Mouse (Mus musculus) G1E (cell line): ENCODE measurements around the gene Snw1. TPM values are rescaled to one million over a fixed set of nuclear protein-coding genes. Genes with fewer than 3 reads are reported as not detected.

Experiments
- ATAC-seq: 2 replicates; pipeline ENCODE4 v1.8.0; 2016; ENCODE audit warnings: mild to moderate bottlenecking; ENCODE audit not compliant: insufficient number of reproducible peaks, poor library complexity, low FRiP score, severe bottlenecking; ENCODE audit errors: extremely low read depth
- DNase-seq: peaks from one replicate; pipeline ENCODE4 v3.0.0; 2012; ENCODE audit warnings: low spot score
- H3K27me3 ChIP-seq: 2 replicates; pipeline ENCODE4 v1.6.1; 2012; ENCODE audit warnings: mild to moderate bottlenecking, low read length, inconsistent platforms; ENCODE audit not compliant: insufficient read depth
- H3K36me3 ChIP-seq: replicated peaks from 2 replicates; pipeline ENCODE3; 2012; ENCODE audit warnings: mild to moderate bottlenecking, inconsistent platforms
- H3K4me1 ChIP-seq: 2 replicates; pipeline ENCODE4 v1.6.1; 2012; ENCODE audit warnings: low read depth, low read length, inconsistent platforms, mixed read lengths; ENCODE audit not compliant: insufficient read depth
- H3K4me3 ChIP-seq: 2 replicates; pipeline ENCODE4 v1.5.1; 2012; ENCODE audit warnings: low read depth, mild to moderate bottlenecking, inconsistent platforms, low read length, moderate library complexity, mixed read lengths
- H3K9me3 ChIP-seq: replicated peaks from 2 replicates; pipeline ENCODE4 v1.6.1; 2012; ENCODE audit warnings: inconsistent platforms
- CTCF ChIP-seq: IDR thresholded peaks from 2 replicates; pipeline ENCODE4 v1.5.1; 2012; ENCODE audit warnings: low read depth, low read length, inconsistent platforms, mixed read lengths
- GATA1 ChIP-seq: IDR thresholded peaks from 2 replicates; pipeline ENCODE4 v1.6.1; 2012; ENCODE audit warnings: borderline replicate concordance, low read length, inconsistent platforms, mixed read lengths
- GATA2 ChIP-seq: IDR thresholded peaks from 2 replicates; pipeline ENCODE4 v1.6.1; 2012; ENCODE audit warnings: low read depth, low read length, inconsistent platforms, borderline replicate concordance
- POLR2AphosphoS5 ChIP-seq: IDR thresholded peaks from 2 replicates; pipeline ENCODE4 v1.6.1; 2012; ENCODE audit warnings: low read depth, low read length, inconsistent platforms; ENCODE audit not compliant: insufficient replicate concordance
- TAL1 ChIP-seq: conservative IDR thresholded peaks from 2 replicates; pipeline ENCODE4 v1.6.1; 2012; ENCODE audit warnings: low read depth, low read length, inconsistent platforms, mixed read lengths
- polyA plus RNA-seq: library from polyadenylated mRNA; stranded (reverse); fragments of >175 nt; gene quantifications from 2 replicates; pipeline ENCODE4 v1.2.3, GENCODE M21; 2012
- total RNA-seq, 2 experiments: library from RNA; stranded (forward) in 1 of 2; stranded (reverse) in 1 of 2; fragments of 200-1000 nt in 1 of 2; fragments of >200 nt in 1 of 2; fragmentation: Nextera tagmentation in 1 of 2; gene quantifications; 2 replicates each; pipeline ENCODE4 v1.2.3; 2014 to 2017

Gene Snw1
- total and polyA plus RNA-seq, 3 experiments, result 29.8 to 244 (median 150) TPM

DNA sequence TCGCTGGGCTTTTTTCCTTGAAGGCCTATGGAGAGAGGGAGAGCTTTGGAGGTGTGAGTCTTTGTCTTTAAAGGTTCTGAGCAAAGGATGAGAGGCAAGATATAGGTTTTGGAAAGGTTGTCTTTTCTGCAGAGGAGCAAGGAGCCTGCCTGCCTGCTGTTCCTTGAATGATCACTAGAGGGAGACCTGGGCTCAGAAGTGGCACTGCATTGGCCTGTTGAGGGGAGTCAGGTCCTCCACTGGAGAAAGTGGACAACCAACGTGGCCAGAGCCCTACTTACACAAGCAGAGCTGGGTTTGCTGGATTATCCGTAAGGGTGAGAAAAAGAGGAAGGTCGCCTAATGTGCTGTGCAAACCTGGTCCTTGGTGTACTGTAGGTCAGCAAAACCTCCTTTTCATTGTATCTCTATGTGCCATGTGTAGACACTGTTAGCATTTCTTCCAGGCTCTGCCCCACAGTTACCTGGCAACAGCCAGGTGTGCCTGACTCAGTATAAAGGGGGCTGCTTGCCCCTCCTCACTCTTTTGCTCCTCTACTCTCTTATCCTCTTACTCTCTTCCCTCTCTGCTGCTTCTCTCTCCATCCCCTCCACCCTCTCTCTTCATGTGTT lies 58.8 kb downstream of the Snw1 start:
- TF ChIP-seq GATA2 (no peak), CTCF (peak; percentile 100)
- Histone ChIP-seq H3K27me3 (peaks cover 12% of the 10 kb centered on the region), H3K4me1 (peaks cover 70% of the 10 kb centered on the region), H3K36me3 (peaks cover 2% of the 10 kb centered on the region), H3K4me3 (no peak overlapping the region), H3K9me3 (peaks cover 7% of the 10 kb centered on the region)
- ATAC-seq (peak; percentile 67), DNase-seq (peak; percentile 61)

- H3K9me3 ChIP-seq, result no peaks in the 10 kb centered on the region
- TF ChIP-seq CTCF (no peak), TAL1 (no peak), GATA1 (no peak), POLR2AphosphoS5 (no peak), GATA2 (no peak)
- peaks cover 71% of the 10 kb centered on the region for H3K4me1 ChIP-seq
- DNase-seq, result peak; percentile 32
- ATAC-seq, result no peak
- no peaks in the 10 kb centered on the region for H3K36me3 ChIP-seq
- peak overlapping the region; percentile 31; the same call in 1 of the 2 replicates for H3K4me3 ChIP-seq
- H3K27me3 ChIP-seq, result peaks cover 22% of the 10 kb centered on the region
These were observed 61.1 kb downstream of the Snw1 start for GRCm38 (mm10) chr12:87410999-87411398.

DNA sequence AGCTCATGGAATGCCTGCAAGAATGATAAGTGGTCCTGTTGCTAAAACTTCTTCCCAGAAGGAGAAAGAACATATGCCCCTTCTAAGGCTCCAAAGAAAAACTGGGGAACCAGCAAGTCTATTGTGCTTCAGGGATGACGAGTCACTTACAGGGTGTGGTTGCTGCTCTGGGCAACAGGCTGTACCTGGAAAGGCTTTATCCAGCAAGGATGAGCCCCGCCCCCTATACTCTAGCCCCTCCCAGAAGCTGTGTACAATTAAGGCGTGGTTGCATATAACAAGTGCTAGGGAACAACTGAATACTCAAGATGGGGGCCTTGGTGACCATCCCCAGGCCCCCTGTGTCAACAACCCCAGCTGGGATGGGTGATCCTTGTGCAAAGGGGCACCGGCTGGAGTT lies 63.0 kb downstream of the Snw1 start:
- TF ChIP-seq GATA1, result no peak
- TF ChIP-seq GATA2, result no peak
- no peak for TF ChIP-seq TAL1
- TF ChIP-seq POLR2AphosphoS5, result no peak
- TF ChIP-seq CTCF, result no peak
- Histone ChIP-seq H3K4me1 (peaks cover 53% of the 10 kb centered on the region), H3K9me3 (no peaks in the 10 kb centered on the region), H3K36me3 (no peaks in the 10 kb centered on the region), H3K27me3 (peaks cover 31% of the 10 kb centered on the region), H3K4me3 (no peak overlapping the region)
- no peak for ATAC-seq
- DNase-seq, result no peak

GRCm38 (mm10) chr12:87407869-87408605 lies 64.0 kb downstream of the Snw1 start:
- H3K27me3 ChIP-seq, result peaks cover 40% of the 10 kb centered on the region
- ATAC-seq (no peak), DNase-seq (no peak)
- peaks cover 45% of the 10 kb centered on the region for H3K4me1 ChIP-seq
- H3K9me3 ChIP-seq, result no peaks in the 10 kb centered on the region
- no peak overlapping the region for H3K4me3 ChIP-seq
- TF ChIP-seq GATA1, result no peak
- no peak for TF ChIP-seq POLR2AphosphoS5
- TF ChIP-seq GATA2, result no peak
- TF ChIP-seq CTCF, result no peak
- no peaks in the 10 kb centered on the region for H3K36me3 ChIP-seq

- Histone ChIP-seq H3K9me3 (no peaks in the 10 kb centered on the region), H3K27me3 (peaks cover 44% of the 10 kb centered on the region), H3K4me3 (no peak overlapping the region), H3K4me1 (peaks cover 26% of the 10 kb centered on the region), H3K36me3 (no peaks in the 10 kb centered on the region)
- no peak for DNase-seq
- TF ChIP-seq TAL1 (no peak), GATA1 (no peak), POLR2AphosphoS5 (no peak), CTCF (no peak), GATA2 (no peak)
- no peak for ATAC-seq
These were observed 66.4 kb downstream of the Snw1 start for GRCm38 (mm10) chr12:87405721-87406120.

- H3K4me1 ChIP-seq, result peaks cover 21% of the 10 kb centered on the region
- DNase-seq (no peak), ATAC-seq (no peak)
- H3K36me3 ChIP-seq, result no peaks in the 10 kb centered on the region
- no peaks in the 10 kb centered on the region for H3K9me3 ChIP-seq
- H3K27me3 ChIP-seq, result peaks cover 44% of the 10 kb centered on the region
- no peak for TF ChIP-seq POLR2AphosphoS5
- TF ChIP-seq TAL1, result no peak
- no peak for TF ChIP-seq GATA2
- TF ChIP-seq GATA1, result no peak
- no peak for TF ChIP-seq CTCF
- no peak overlapping the region for H3K4me3 ChIP-seq
These were observed 66.9 kb downstream of the Snw1 start for GRCm38 (mm10) chr12:87405165-87405564.
